Mouse (Mus musculus) macrophage (primary cell): Measurements from ENCODE around the gene Tmem151b. TPM values are rescaled to one million over a fixed set of nuclear protein-coding genes. Genes with fewer than 3 reads are reported as not detected.

Experiments used
- H3K27ac ChIP-seq: fragments of 350-480 bp; formaldehyde crosslinking; 2 replicates; pipeline ENCODE4 v1.9.0; 2021
- H3K36me3 ChIP-seq: fragments of 350-480 bp; formaldehyde crosslinking; 2 replicates; pipeline ENCODE4 v1.9.0; 2021; ENCODE audit errors: inconsistent target
- H3K4me3 ChIP-seq: fragments of 350-480 bp; formaldehyde crosslinking; 2 replicates; pipeline ENCODE4 v1.9.0; 2021; ENCODE audit errors: inconsistent target
- H3K79me2 ChIP-seq: fragments of 350-480 bp; formaldehyde crosslinking; 2 replicates; pipeline ENCODE4 v1.9.0; 2021; ENCODE audit errors: inconsistent target
- WGBS: methylation state at CpG from one replicate; pipeline ENCODE4 v1.1.7; 2026; ENCODE audit warnings: inconsistent platforms; ENCODE audit not compliant: missing documents; 5-methylcytosine and 5-hydroxymethylcytosine counted together
- polyA plus RNA-seq: library from polyadenylated mRNA; stranded (reverse); fragments of 250-400 nt; gene quantifications from 3 replicates; pipeline ENCODE4 v1.2.4, GENCODE M21; 2018; ENCODE audit warnings: inconsistent platforms
- total RNA-seq, 78 experiments: library from RNA; depleted of rRNA; stranded (reverse); fragments of 250-400 nt; gene quantifications; 1 replicate in 9 of 78; 2 replicates in 24 of 78; 3 replicates in 43 of 78; 4 replicates in 2 of 78; pipeline ENCODE4 v1.2.4; 2018; ENCODE audit warnings: inconsistent platforms in 56 of 78

Tmem151b gene
- under 1 TPM in 2 of 26 experiments, not detected in 24; 0.13 to 0.20 TPM for total RNA-seq (2018; cell fraction: chromatin; rRNA removed)
- total RNA-seq (2018; cell fraction: cytosol; rRNA removed): not detected
- under 1 TPM in 2 of 26 experiments, not detected in 24; 0.12 to 0.20 TPM for total RNA-seq (2018; cell fraction: nucleus; rRNA removed)
- polyA plus RNA-seq: 0.03 TPM in 1 of 3 replicates, not detected in the others

- no peaks in the 10 kb centered on the region for H3K36me3 ChIP-seq
- H3K27ac ChIP-seq: no peak within 1 kb of the TSS
- H3K4me3 ChIP-seq: no peak within 1 kb of the TSS
- no peaks in the 10 kb centered on the region for H3K79me2 ChIP-seq
- WGBS: 16% methylated on average over 12 of the region's 29 CpGs
Measured at GRCm38 (mm10) chr17:45549617-45550181, at the start of gene Tmem151b. Tmem151b (minus strand) TSS chr17:45549677.

- no peaks in the 10 kb centered on the region for H3K36me3 ChIP-seq
- H3K79me2 ChIP-seq: peaks cover 6% of the 10 kb centered on the region; the same call in 1 of the 2 replicates
- no peak overlapping the region; the same call in 1 of the 2 replicates for H3K4me3 ChIP-seq
- WGBS: 77% methylated on average over 3 of the region's 3 CpGs
- no peak overlapping the region for H3K27ac ChIP-seq
Measured at GRCm38 (mm10) chr17:45598891-45599290, 49.4 kb upstream of the Tmem151b start.

GRCm38 (mm10) chr17:45598376-45598775, 48.9 kb upstream of the Tmem151b start:
- Histone ChIP-seq H3K36me3 (no peaks in the 10 kb centered on the region), H3K79me2 (peaks cover 11% of the 10 kb centered on the region; the same call in 1 of the 2 replicates), H3K27ac (peak overlapping the region; percentile 27; the same call in 1 of the 2 replicates), H3K4me3 (no peak overlapping the region)
- 90% methylated on average over 2 of the region's 2 CpGs for WGBS

GRCm38 (mm10) chr17:45597787-45598186, 48.3 kb upstream of the Tmem151b start:
- Histone ChIP-seq H3K4me3 (no peak overlapping the region), H3K79me2 (peaks cover 16% of the 10 kb centered on the region; the same call in 1 of the 2 replicates), H3K27ac (peak overlapping the region; percentile 27; the same call in 1 of the 2 replicates), H3K36me3 (no peaks in the 10 kb centered on the region)
- 10% methylated on average over 2 of the region's 3 CpGs for WGBS

GRCm38 (mm10) chr17:45596631-45597396, 47.3 kb upstream of the Tmem151b start:
- WGBS: 45% methylated on average over 11 of the region's 11 CpGs
- no peaks in the 10 kb centered on the region for H3K36me3 ChIP-seq
- H3K27ac ChIP-seq: peak overlapping the region; percentile 21; the same call in 1 of the 2 replicates
- H3K79me2 ChIP-seq: peaks cover 17% of the 10 kb centered on the region; the same call in 1 of the 2 replicates
- H3K4me3 ChIP-seq: no peak overlapping the region

GRCm38 (mm10) chr17:45595736-45596390, 46.4 kb upstream of the Tmem151b start:
- Histone ChIP-seq H3K79me2 (peaks cover 22% of the 10 kb centered on the region; the same call in 1 of the 2 replicates), H3K27ac (no peak overlapping the region)
- WGBS: 29% methylated on average over 21 of the region's 23 CpGs

GRCm38 (mm10) chr17:45594881-45595735, 45.6 kb upstream of the Tmem151b start:
- WGBS: under 1% methylated on average over 58 of the region's 58 CpGs
- H3K27ac ChIP-seq: 0 out of 2 replicates have a peak overlapping the region, but pooled peaks have one; percentile 12

More at GRCm38 (mm10) chr17:45595736-45596390, 46.4 kb upstream of the Tmem151b start:
- peak overlapping the region; percentile 58; the same call in 1 of the 2 replicates for H3K4me3 ChIP-seq
- no peaks in the 10 kb centered on the region for H3K36me3 ChIP-seq

GRCm38 (mm10) chr17:45594195-45594594, 44.7 kb upstream of the Tmem151b start:
- H3K27ac ChIP-seq: no peak overlapping the region
- H3K79me2 ChIP-seq: peaks cover 22% of the 10 kb centered on the region; the same call in 1 of the 2 replicates
- 69% methylated on average over 8 of the region's 8 CpGs for WGBS
- H3K36me3 ChIP-seq: peaks cover 10% of the 10 kb centered on the region
- H3K4me3 ChIP-seq: peak overlapping the region; percentile 58; the same call in 1 of the 2 replicates

More at GRCm38 (mm10) chr17:45594881-45595735, 45.6 kb upstream of the Tmem151b start:
- peaks cover under 1% of the 10 kb centered on the region; the same call in 1 of the 2 replicates for H3K36me3 ChIP-seq
- peak overlapping the region; percentile 58 for H3K4me3 ChIP-seq
- peaks cover 22% of the 10 kb centered on the region; the same call in 1 of the 2 replicates for H3K79me2 ChIP-seq

GRCm38 (mm10) chr17:45593479-45593878, 44.0 kb upstream of the Tmem151b start:
- Histone ChIP-seq H3K27ac (no peak overlapping the region), H3K79me2 (peaks cover 22% of the 10 kb centered on the region; the same call in 1 of the 2 replicates), H3K4me3 (no peak overlapping the region), H3K36me3 (peaks cover 17% of the 10 kb centered on the region)
- 83% methylated on average over 8 of the region's 8 CpGs for WGBS

- H3K36me3 ChIP-seq: peaks cover 22% of the 10 kb centered on the region
- H3K27ac ChIP-seq: no peak overlapping the region
- no peak overlapping the region for H3K4me3 ChIP-seq
- WGBS: 65% methylated on average over 8 of the region's 8 CpGs
- H3K79me2 ChIP-seq: peaks cover 22% of the 10 kb centered on the region; the same call in 1 of the 2 replicates
Measured at GRCm38 (mm10) chr17:45592606-45593431, 43.3 kb upstream of the Tmem151b start.

GRCm38 (mm10) chr17:45591701-45592605, 42.5 kb upstream of the Tmem151b start:
- H3K79me2 ChIP-seq: peaks cover 22% of the 10 kb centered on the region; the same call in 1 of the 2 replicates
- WGBS: 60% methylated on average over 16 of the region's 16 CpGs
- H3K27ac ChIP-seq: no peak overlapping the region
- H3K4me3 ChIP-seq: no peak overlapping the region
- peaks cover 22% of the 10 kb centered on the region for H3K36me3 ChIP-seq

- WGBS: 99% methylated on average over 6 of the region's 6 CpGs
- Histone ChIP-seq H3K36me3 (peaks cover 22% of the 10 kb centered on the region), H3K27ac (no peak overlapping the region), H3K4me3 (no peak overlapping the region), H3K79me2 (peaks cover 22% of the 10 kb centered on the region; the same call in 1 of the 2 replicates)
Measured at GRCm38 (mm10) chr17:45590410-45590809, 40.9 kb upstream of the Tmem151b start.
